Mouse (Mus musculus) kidney, adult 9 months (tissue): ENCODE measurements around the gene Irf4.

Experiments used
- DNase-seq: peaks from one replicate; pipeline ENCODE4 v3.0.0; 2022

Gene Irf4

GRCm38 (mm10) chr13:30764014-30764740, 15.2 kb downstream of the Irf4 start:
- no peak for DNase-seq

- DNase-seq, result no peak
Observed at GRCm38 (mm10) chr13:30765906-30766305, 16.9 kb downstream of the Irf4 start.

GRCm38 (mm10) chr13:30766636-30767476, 17.8 kb downstream of the Irf4 start:
- DNase-seq, result no peak

- DNase-seq, result no peak
Observed at GRCm38 (mm10) chr13:30767477-30768127, 18.6 kb downstream of the Irf4 start.

GRCm38 (mm10) chr13:30776021-30776420, 27.0 kb downstream of the Irf4 start:
- DNase-seq, result no peak

- DNase-seq, result no peak
Observed at GRCm38 (mm10) chr13:30777678-30778179, 28.7 kb downstream of the Irf4 start.

GRCm38 (mm10) chr13:30781905-30782304, 32.9 kb downstream of the Irf4 start:
- DNase-seq, result no peak

- DNase-seq, result no peak
Observed at GRCm38 (mm10) chr13:30782419-30782818, 33.4 kb downstream of the Irf4 start.

- DNase-seq, result peak; percentile 5
Observed at GRCm38 (mm10) chr13:30785423-30786040, 36.5 kb downstream of the Irf4 start.

- DNase-seq, result peak; percentile 5
Observed at GRCm38 (mm10) chr13:30786235-30787035, 37.4 kb downstream of the Irf4 start.

GRCm38 (mm10) chr13:30787036-30787320, 38.0 kb downstream of the Irf4 start:
- no peak for DNase-seq

- no peak for DNase-seq
Observed at GRCm38 (mm10) chr13:30787556-30787955, 38.5 kb downstream of the Irf4 start.

GRCm38 (mm10) chr13:30787960-30788359, 38.9 kb downstream of the Irf4 start:
- no peak for DNase-seq

- DNase-seq, result no peak
Observed at GRCm38 (mm10) chr13:30788421-30788820, 39.4 kb downstream of the Irf4 start.

GRCm38 (mm10) chr13:30790016-30790415, 41.0 kb downstream of the Irf4 start:
- DNase-seq, result no peak

GRCm38 (mm10) chr13:30792308-30792707, 43.3 kb downstream of the Irf4 start:
- DNase-seq, result no peak

- DNase-seq, result no peak
Observed at GRCm38 (mm10) chr13:30792741-30793140, 43.7 kb downstream of the Irf4 start.

- no peak for DNase-seq
Observed at GRCm38 (mm10) chr13:30793196-30793595, 44.2 kb downstream of the Irf4 start.

GRCm38 (mm10) chr13:30793616-30794015, 44.6 kb downstream of the Irf4 start:
- DNase-seq, result no peak

GRCm38 (mm10) chr13:30795960-30796359, 46.9 kb downstream of the Irf4 start:
- no peak for DNase-seq

GRCm38 (mm10) chr13:30801886-30802285, 52.9 kb downstream of the Irf4 start:
- no peak for DNase-seq

GRCm38 (mm10) chr13:30802336-30802955, 53.4 kb downstream of the Irf4 start:
- DNase-seq, result no peak
